Mouse (Mus musculus) liver, postnatal 0 days (tissue): ENCODE results near the gene Cog5. TPM values are rescaled to one million over a fixed set of nuclear protein-coding genes. Genes with fewer than 3 reads are reported as not detected.

Source experiments
- ATAC-seq: fragments of 200-750 bp; cut with Nextera tagmentation; 2 replicates; pipeline ENCODE4 v1.8.0; 2017; ENCODE audit warnings: mild to moderate bottlenecking, moderate library complexity
- DNase-seq: peaks from one replicate; pipeline ENCODE4 v3.0.0-alpha.2; 2016
- H3K27ac ChIP-seq: fragments of 300-500 bp; sonication (generic); 2 replicates; pipeline ENCODE4 v1.5.1; 2014; ENCODE audit warnings: antibody characterized with exemption, moderate library complexity, mild to moderate bottlenecking, low read depth
- H3K27me3 ChIP-seq: fragments of 300-500 bp; sonication (generic); 2 replicates; pipeline ENCODE4 v1.6.1; 2014; ENCODE audit warnings: low read length, control low read depth, mixed read lengths; ENCODE audit not compliant: insufficient read depth
- H3K36me3 ChIP-seq: fragments of 300-500 bp; sonication (generic); replicated peaks from 2 replicates; pipeline ENCODE4 v1.6.1; 2014; ENCODE audit warnings: mild to moderate bottlenecking, control low read depth, low read length, moderate library complexity, mixed read lengths; ENCODE audit not compliant: insufficient read depth
- H3K4me1 ChIP-seq: fragments of 300-500 bp; sonication (generic); 2 replicates; pipeline ENCODE4 v1.6.1; 2014; ENCODE audit warnings: antibody characterized with exemption, mild to moderate bottlenecking, control low read depth; ENCODE audit not compliant: insufficient read depth
- H3K4me2 ChIP-seq: fragments of 300-500 bp; sonication (generic); 2 replicates; pipeline ENCODE4 v1.6.1; 2014; ENCODE audit warnings: low read depth, mild to moderate bottlenecking, low read length, moderate library complexity, mixed read lengths
- H3K4me3 ChIP-seq: fragments of 300-500 bp; sonication (generic); 2 replicates; pipeline ENCODE4 v1.5.1; 2014; ENCODE audit warnings: low read depth, low read length
- H3K9ac ChIP-seq: fragments of 300-500 bp; sonication (generic); replicated peaks from 2 replicates; pipeline ENCODE4 v1.6.1; 2014; ENCODE audit warnings: mild to moderate bottlenecking, moderate library complexity
- H3K9me3 ChIP-seq: fragments of 300-500 bp; sonication (generic); 2 replicates; pipeline ENCODE4 v1.6.1; 2016; ENCODE audit warnings: mild to moderate bottlenecking, control low read depth, low read length, mixed read lengths
- CTCF ChIP-seq: sonication (generic); IDR thresholded peaks from 2 replicates; pipeline ENCODE4 v1.5.1; 2016; ENCODE audit warnings: antibody characterized with exemption, low read depth
- EP300 ChIP-seq: IDR thresholded peaks from 2 replicates; pipeline ENCODE4 v1.6.1; 2016; ENCODE audit warnings: antibody characterized with exemption, low read depth, mild to moderate bottlenecking
- WGBS: fragments of 180-500 bp; shearing (Covaris S2); extraction: QIAGEN DNeasy Blood & Tissue Kit; methylation state at CpG from one replicate; pipeline ENCODE4 v1.1.7; 2014; ENCODE audit not compliant: insufficient replicate concordance; 5-methylcytosine and 5-hydroxymethylcytosine counted together
- polyA plus RNA-seq: library from polyadenylated mRNA; unstranded; fragments of >200 nt; fragmentation: Nextera tagmentation; extraction: Ambion mirVana; gene quantifications from 2 replicates; pipeline ENCODE4 v1.2.1, GENCODE M21; 2015

Cog5 gene
- polyA plus RNA-seq, 1 experiment from 2014 or later: 6.4 TPM

DNA sequence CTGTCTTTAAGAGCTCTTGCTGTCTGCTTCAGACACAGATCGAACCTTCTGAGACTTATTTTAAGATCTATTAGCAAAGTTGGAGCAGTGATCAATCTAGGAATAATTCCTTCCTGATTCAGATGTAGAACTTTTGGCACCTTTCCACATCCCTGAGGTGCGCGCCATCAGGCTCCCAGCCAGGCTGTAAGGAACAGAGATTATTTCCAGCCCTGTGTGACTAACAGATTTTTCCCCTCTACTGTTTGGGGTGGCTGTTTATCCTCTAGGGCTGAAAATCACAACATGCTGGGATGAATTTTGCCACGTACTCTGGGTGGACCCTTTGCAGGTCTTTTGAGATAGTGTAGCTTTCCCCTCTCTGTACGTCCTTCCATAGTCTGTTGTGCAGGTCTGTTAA lies 170.2 kb downstream of the Cog5 start:
- DNase-seq: no peak
- H3K9me3 ChIP-seq: no peaks in the 10 kb centered on the region
- no peak overlapping the region for H3K9ac ChIP-seq
- H3K27ac ChIP-seq: no peak overlapping the region
- no peak overlapping the region for H3K4me3 ChIP-seq
- H3K36me3 ChIP-seq: no peaks in the 10 kb centered on the region
- TF ChIP-seq CTCF (no peak), EP300 (no peak)
- no peaks in the 10 kb centered on the region for H3K27me3 ChIP-seq
- no peaks in the 10 kb centered on the region for H3K4me1 ChIP-seq
- no peak for ATAC-seq
- 84% methylated on average over 5 of the region's 5 CpGs for WGBS
- no peak overlapping the region for H3K4me2 ChIP-seq

DNA sequence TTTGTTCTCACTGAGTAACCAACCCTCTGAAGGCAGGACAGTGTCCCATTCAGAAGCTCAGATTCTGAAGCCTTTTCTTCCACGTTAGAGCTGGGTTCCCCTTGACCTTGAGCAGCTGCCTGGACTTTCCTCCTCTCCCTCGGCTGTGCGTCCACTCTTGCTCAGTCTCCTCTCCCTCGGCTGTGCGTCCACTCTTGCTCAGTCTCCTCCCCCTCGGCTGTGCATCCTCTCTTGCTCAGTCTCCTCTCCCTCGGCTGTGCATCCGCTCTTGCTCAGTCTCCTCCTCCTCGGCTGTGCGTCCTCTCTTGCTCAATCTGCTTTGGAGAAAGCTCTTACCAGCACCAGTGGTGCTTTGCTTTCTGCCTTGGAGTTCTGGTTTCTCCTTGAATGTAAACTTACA lies 171.2 kb downstream of the Cog5 start:
- no peak for DNase-seq

DNA sequence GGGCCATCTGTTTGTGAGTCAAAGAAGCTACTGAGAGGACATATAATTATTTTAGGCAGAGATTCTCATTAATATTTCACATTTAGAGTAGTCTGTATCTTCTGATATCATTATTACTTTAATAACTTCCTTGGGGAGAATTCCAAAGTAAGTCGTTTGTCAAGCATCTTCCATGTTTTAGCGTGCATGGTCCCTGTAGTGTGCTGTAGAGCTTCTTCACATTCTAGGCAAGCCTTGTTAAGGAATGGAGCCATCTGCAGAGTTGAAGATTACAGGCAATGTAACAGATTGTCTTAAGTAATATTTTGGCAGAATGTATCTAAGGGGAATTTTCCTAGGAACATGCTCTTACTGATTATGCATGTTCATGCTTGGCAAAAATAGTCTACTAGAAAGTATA lies 171.8 kb downstream of the Cog5 start:
- ATAC-seq (no peak), DNase-seq (no peak)
- Histone ChIP-seq H3K4me3 (no peak overlapping the region), H3K27ac (no peak overlapping the region), H3K4me2 (no peak overlapping the region), H3K9ac (no peak overlapping the region), H3K4me1 (no peaks in the 10 kb centered on the region), H3K27me3 (no peaks in the 10 kb centered on the region), H3K36me3 (no peaks in the 10 kb centered on the region), H3K9me3 (no peaks in the 10 kb centered on the region)
- WGBS: 74% methylated on average over 2 of the region's 2 CpGs
- TF ChIP-seq CTCF: no peak
- TF ChIP-seq EP300: no peak

More for the DNA sequence above, 171.2 kb downstream of the Cog5 start:
- Histone ChIP-seq H3K4me2 (no peak overlapping the region), H3K27me3 (no peaks in the 10 kb centered on the region), H3K4me3 (no peak overlapping the region), H3K4me1 (no peaks in the 10 kb centered on the region), H3K9ac (no peak overlapping the region), H3K27ac (no peak overlapping the region), H3K36me3 (no peaks in the 10 kb centered on the region), H3K9me3 (no peaks in the 10 kb centered on the region)
- TF ChIP-seq CTCF (no peak), EP300 (no peak)
- no peak for ATAC-seq
- 64% methylated on average over 10 of the region's 10 CpGs for WGBS

DNA sequence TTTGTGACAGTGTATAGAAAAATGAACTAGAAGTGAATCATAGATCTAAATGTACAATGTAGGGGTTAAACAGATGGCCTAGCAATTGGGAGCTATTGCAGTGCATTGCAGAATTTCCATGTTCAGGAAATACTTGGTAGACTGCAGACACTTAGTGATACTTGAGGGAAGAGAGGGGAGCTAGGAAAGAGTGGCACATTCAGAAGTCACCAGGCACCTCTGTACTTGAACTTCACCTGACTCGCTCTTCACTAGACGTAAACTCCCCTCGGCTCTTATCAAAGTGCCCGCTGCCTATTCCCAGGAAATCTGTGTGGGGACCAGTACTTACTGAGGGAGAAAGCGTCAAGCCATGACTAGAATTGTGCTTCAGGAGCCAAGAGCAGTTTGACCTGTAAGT lies 180.8 kb downstream of the Cog5 start:
- no peaks in the 10 kb centered on the region for H3K9me3 ChIP-seq
- H3K4me1 ChIP-seq: no peaks in the 10 kb centered on the region
- H3K27ac ChIP-seq: no peak overlapping the region
- no peak overlapping the region for H3K9ac ChIP-seq
- DNase-seq (no peak), ATAC-seq (no peak)
- TF ChIP-seq CTCF (no peak), EP300 (no peak)
- WGBS: 84% methylated on average over 5 of the region's 5 CpGs
- no peak overlapping the region for H3K4me2 ChIP-seq
- no peak overlapping the region for H3K4me3 ChIP-seq
- no peaks in the 10 kb centered on the region; the same call in 1 of the 2 replicates for H3K36me3 ChIP-seq
- H3K27me3 ChIP-seq: no peaks in the 10 kb centered on the region

DNA sequence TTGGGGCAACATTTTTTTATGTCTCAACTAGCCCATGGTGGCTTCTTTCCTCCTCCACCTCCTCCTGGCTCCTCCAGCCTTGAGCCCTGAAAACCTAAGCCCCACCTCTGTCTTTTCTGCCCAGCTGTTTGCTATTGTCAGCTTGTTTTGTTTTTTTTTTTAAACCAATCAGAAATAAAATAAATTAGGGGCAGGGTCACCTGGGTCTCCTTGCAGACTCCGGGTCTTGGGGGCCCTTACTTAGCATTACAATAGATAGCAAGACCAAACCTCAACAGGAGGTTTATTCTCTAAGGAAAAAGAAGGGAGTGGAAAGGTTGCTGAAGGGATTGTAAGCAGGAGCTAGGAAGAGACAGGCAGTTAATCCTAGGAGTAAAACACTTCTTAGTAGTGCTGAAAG lies 181.5 kb downstream of the Cog5 start:
- H3K27me3 ChIP-seq: no peaks in the 10 kb centered on the region
- WGBS: 52% methylated on average over 1 of the region's 1 CpGs
- H3K4me3 ChIP-seq: no peak overlapping the region
- no peaks in the 10 kb centered on the region; the same call in 1 of the 2 replicates for H3K36me3 ChIP-seq
- H3K9me3 ChIP-seq: no peaks in the 10 kb centered on the region
- H3K4me2 ChIP-seq: no peak overlapping the region
- no peak overlapping the region for H3K9ac ChIP-seq
- H3K27ac ChIP-seq: no peak overlapping the region
- H3K4me1 ChIP-seq: no peaks in the 10 kb centered on the region
- ATAC-seq (no peak), DNase-seq (no peak)
- TF ChIP-seq CTCF: no peak
- no peak for TF ChIP-seq EP300

DNA sequence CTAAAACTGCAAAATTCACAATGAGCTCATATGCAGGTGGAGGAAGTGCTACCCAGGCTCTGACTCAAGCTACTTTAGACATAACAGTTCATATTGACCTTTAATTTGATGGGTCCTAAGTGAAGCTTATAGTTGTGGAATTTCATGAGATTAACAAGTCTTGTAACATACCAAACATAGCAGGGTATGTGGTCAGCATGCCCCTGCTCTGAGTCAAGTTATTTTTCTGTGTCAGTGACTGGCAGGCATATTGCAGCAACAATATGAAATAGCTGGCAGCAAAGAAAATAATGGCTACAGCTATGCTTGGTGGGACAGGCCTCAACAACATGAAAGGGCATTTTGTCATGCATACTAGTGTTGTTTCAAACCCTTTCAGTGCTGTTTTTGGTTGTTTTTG lies 183.9 kb downstream of the Cog5 start:
- H3K4me3 ChIP-seq: no peak overlapping the region
- ATAC-seq (no peak), DNase-seq (no peak)
- no peak for TF ChIP-seq EP300
- no peak for TF ChIP-seq CTCF
- H3K27me3 ChIP-seq: no peaks in the 10 kb centered on the region
- no peaks in the 10 kb centered on the region for H3K4me1 ChIP-seq
- H3K9ac ChIP-seq: no peak overlapping the region
- peaks cover 2% of the 10 kb centered on the region for H3K36me3 ChIP-seq
- H3K27ac ChIP-seq: no peak overlapping the region
- H3K4me2 ChIP-seq: no peak overlapping the region
- H3K9me3 ChIP-seq: no peaks in the 10 kb centered on the region

DNA sequence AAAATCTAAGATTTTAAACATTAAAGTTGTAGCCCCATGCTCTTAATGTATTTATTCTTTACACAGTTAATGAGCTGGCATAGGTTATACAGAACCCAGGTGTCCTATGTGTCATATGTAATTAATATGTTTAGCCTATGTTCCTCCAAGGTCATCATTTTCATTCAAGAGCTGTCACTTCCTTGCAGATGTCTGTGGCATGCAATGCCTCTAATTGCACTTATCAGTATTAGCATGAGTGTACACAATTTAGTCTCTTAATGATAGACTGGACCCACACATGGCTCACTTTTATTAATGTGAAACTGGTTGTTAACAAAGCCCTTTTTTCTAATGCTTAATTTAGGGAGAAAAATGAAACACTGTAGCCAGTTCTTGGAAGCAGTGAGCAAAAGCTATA lies 184.6 kb downstream of the Cog5 start:
- no peaks in the 10 kb centered on the region for H3K27me3 ChIP-seq
- TF ChIP-seq CTCF (no peak), EP300 (no peak)

More for the DNA sequence above, 184.6 kb downstream of the Cog5 start:
- peaks cover 2% of the 10 kb centered on the region for H3K36me3 ChIP-seq
- H3K4me3 ChIP-seq: no peak overlapping the region
- no peak overlapping the region for H3K27ac ChIP-seq
- no peak for ATAC-seq
- no peaks in the 10 kb centered on the region for H3K9me3 ChIP-seq
- no peak for DNase-seq
- no peak overlapping the region for H3K9ac ChIP-seq
- H3K4me1 ChIP-seq: no peaks in the 10 kb centered on the region
- H3K4me2 ChIP-seq: no peak overlapping the region
